Mouse (Mus musculus): ENCODE data around the gene Nudt8.

GRCm38 (mm10) chr19:4017921-4018587, 17.7 kb downstream of the Nudt8 start:
- no peak for TF ChIP-seq CTCF (IDR thresholded peaks at IDR 0.05; ENCODE audit: borderline replicate concordance, insufficient read depth, low read depth, low read length)
- no peak for TF ChIP-seq POLR2A (IDR thresholded peaks at IDR 0.05; ENCODE audit: borderline replicate concordance, insufficient read depth, low read length)
